Mouse (Mus musculus): ENCODE results near the gene Gm20538.

GRCm38 (mm10) chr19:44554490-44554860 is 1.8 kb upstream of the Gm20538 start:
- TF ChIP-seq CTCF (IDR thresholded peaks at IDR 0.05; ENCODE audit: borderline replicate concordance, insufficient read depth, low read depth, low read length) = no peak
- TF ChIP-seq POLR2A (IDR thresholded peaks at IDR 0.05; ENCODE audit: borderline replicate concordance, insufficient read depth, low read length) = no peak

All from cerebellum, adult 2 months (tissue).